Mouse (Mus musculus): ENCODE results near the gene Tor2a. TPM values are rescaled to one million over a fixed set of nuclear protein-coding genes. Genes with fewer than 3 reads are reported as not detected.

Gene Tor2a
- polyA plus RNA-seq (2012; rRNA removed) = 106 and 146 TPM in 2 replicates

DNA sequence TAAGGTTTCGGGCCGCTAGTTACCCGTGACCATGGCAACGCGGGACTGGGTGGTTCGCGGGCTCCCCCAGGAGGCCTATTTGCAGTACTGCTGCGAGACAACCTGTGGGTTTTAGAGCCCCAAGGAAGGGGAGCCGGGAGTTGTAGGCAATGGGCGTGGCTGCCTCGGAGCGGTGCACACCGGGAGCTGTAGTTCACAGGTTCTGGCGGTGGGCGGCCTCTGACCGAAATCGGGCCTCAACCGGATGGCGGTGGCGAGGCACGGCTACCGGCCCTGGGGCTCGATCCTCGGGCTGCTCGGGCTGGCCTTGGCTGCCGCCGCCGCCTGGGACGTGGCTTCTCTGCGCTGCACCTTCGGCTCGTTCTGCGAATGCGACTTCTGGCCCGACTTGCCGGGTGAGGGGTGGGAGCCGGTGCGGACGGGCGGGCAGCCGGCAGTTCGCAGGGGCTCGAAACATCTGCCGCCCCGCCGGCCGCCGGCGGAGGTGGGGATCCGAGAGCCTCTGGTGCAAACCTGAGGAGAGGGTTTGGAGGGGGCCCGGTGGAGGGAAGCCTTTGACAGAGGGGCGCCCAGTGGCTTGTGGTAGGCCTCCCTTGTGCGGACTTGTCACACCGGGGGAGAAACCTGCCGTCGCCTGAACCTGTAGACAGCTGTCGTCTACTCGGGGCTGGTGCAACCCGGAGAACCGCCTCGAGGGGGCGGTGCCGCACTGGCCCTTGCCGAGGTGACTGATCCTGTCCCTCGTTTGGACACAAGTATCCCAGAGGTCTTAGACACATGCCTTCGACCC is at the start of gene Tor2a:
Gene Tor2a (plus strand): TSS at position 179 of the 790 bp plus-strand sequence.

GRCm38 (mm10) chr2:32712934-32713817 is 43.9 kb upstream of the Tor2a start, which contains the start of gene Cdk9:
Gene Cdk9 (minus strand): TSS chr2:32713076.

GRCm38 (mm10) chr2:32720681-32721229 is 36.3 kb upstream of the Tor2a start, which contains the start of gene Sh2d3c:
Gene Sh2d3c (plus strand): TSS chr2:32721055.

GRCm38 (mm10) chr2:32740916-32741272 is 16.1 kb upstream of the Tor2a start, which contains the start of gene 6330409D20Rik:
Gene 6330409D20Rik (minus strand): TSS chr2:32741016.

DNA sequence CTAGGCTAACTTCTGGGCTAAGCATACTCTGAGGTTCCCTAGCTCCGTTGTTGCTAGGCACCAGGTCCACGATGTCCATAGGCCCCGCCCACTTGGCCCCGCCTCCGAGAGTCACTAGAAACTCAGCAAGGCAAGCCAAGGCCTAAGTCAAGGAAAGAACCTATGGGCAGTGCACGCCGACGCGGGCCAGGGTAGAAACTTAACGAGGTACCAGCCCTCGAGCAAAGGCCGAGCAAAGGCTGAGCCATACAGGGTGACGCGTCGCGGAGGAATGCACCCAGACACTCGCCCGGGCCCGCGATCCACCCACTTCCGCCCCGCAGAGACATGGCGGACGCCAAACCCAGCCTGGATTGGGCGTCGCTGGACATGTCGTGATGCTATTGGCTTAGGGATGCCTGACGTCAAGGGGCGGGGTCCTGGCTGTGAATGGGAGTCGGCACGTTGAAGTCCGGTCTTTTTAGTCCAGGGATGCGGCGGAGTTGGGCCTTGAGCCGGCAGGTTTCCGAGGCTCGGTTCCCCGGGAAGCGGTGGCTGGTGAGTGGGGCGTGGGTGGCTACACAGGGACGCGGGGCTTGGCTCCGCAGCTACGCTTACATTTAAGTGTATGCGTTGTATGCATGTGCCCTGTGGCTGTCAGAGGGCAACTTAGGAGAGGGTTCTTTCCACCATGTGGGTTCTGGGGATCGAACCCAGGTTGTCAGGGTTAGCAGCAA is 18.5 kb downstream of the Tor2a start, which contains the start of the genes Ttc16 and Ptrh1:
Gene Ttc16 (minus strand): TSS at position 275 of the 716 bp plus-strand sequence.
Gene Ptrh1 (plus strand): TSS at position 428 of the 716 bp plus-strand sequence.

DNA sequence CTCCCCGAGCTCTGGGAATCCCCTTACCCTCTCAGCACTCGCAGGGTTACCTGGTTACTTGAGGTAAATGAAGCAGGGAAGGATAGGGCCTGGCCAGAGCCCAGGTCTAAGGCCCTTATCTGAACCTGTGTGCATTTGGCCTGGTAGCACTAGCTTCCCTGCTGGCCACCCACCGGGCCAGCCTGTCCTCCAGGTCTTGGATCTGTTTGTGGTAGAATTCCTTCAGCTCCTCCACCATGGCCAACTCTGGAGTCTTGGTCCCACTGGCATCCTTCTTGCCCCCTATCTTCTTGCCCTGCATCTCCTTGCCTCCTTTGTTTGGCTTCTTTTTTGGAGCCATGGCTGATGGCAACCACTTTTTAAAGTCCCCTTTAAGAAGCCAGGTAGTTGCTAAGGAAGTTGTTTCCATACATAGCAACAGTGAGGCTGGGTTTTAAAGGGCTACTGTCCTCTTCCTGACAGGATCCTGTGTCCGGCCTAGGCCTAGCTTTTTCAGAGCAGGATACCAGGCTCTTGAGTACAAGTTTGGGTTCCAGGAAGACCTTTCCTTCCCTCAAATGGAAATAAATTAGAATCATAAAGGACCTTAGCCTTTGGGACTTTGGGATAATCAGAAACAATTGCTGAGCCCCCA is 27.1 kb downstream of the Tor2a start, which contains the start of gene Cfap157:
Gene Cfap157 (minus strand): TSS at position 381 of the 634 bp plus-strand sequence.

Other genes with a start within 250 kb of the Tor2a start
- 87.0 and 91.8 TPM in 2 replicates for gene Fam102a, start 221.9 kb upstream of the Tor2a start, polyA plus RNA-seq (2012; rRNA removed)
- 104 and 129 TPM in 2 replicates for gene Dpm2, start 186.4 kb upstream of the Tor2a start, polyA plus RNA-seq (2012; rRNA removed)
- 0.07 and 0.12 TPM in 2 replicates for gene Pip5kl1, start 182.4 kb upstream of the Tor2a start, polyA plus RNA-seq (2012; rRNA removed)
- gene 9430097D07Rik, start 181.6 kb upstream of the Tor2a start, polyA plus RNA-seq (2012; rRNA removed) = not detected in 2 replicates
- gene St6galnac4, start 170.1 kb upstream of the Tor2a start, polyA plus RNA-seq (2012; rRNA removed) = 52.5 and 67.7 TPM in 2 replicates
- gene St6galnac6, start 157.5 kb upstream of the Tor2a start, polyA plus RNA-seq (2012; rRNA removed) = 1,674 and 1,690 TPM in 2 replicates
- gene Ak1, start 135.5 kb upstream of the Tor2a start, polyA plus RNA-seq (2012; rRNA removed) = 13.3 and 16.6 TPM in 2 replicates
- 66.6 and 72.0 TPM in 2 replicates for gene Eng, start 110.6 kb upstream of the Tor2a start, polyA plus RNA-seq (2012; rRNA removed)
- 66.9 and 67.1 TPM in 2 replicates for gene Fpgs, start 53.1 kb upstream of the Tor2a start, polyA plus RNA-seq (2012; rRNA removed)
- gene Cdk9, start 44.2 kb upstream of the Tor2a start, polyA plus RNA-seq (2012; rRNA removed) = 110 and 111 TPM in 2 replicates
- 12.3 and 15.6 TPM in 2 replicates for gene Sh2d3c, start 36.2 kb upstream of the Tor2a start, polyA plus RNA-seq (2012; rRNA removed)
- not detected in 2 replicates for gene 6330409D20Rik, start 16.2 kb upstream of the Tor2a start, polyA plus RNA-seq (2012; rRNA removed)
- 0.50 and 0.93 TPM in 2 replicates for gene Ttc16, start 18.4 kb downstream of the Tor2a start, polyA plus RNA-seq (2012; rRNA removed)
- 55.8 and 75.5 TPM in 2 replicates for gene Ptrh1, start 18.6 kb downstream of the Tor2a start, polyA plus RNA-seq (2012; rRNA removed)
- not detected in 2 replicates for gene Cfap157, start 27.2 kb downstream of the Tor2a start, polyA plus RNA-seq (2012; rRNA removed)
- 14.9 and 17.9 TPM in 2 replicates for gene Stxbp1, start 90.0 kb downstream of the Tor2a start, polyA plus RNA-seq (2012; rRNA removed)
- 64.1 and 85.2 TPM in 2 replicates for gene Fam129b, start 118.9 kb downstream of the Tor2a start, polyA plus RNA-seq (2012; rRNA removed)
- 321 and 410 TPM in 2 replicates for gene Rpl12, start 204.3 kb downstream of the Tor2a start, polyA plus RNA-seq (2012; rRNA removed)
- gene Lrsam1, start 204.4 kb downstream of the Tor2a start, polyA plus RNA-seq (2012; rRNA removed) = 17.5 and 21.1 TPM in 2 replicates
- 65.1 and 86.0 TPM in 2 replicates for gene Slc2a8, start 224.8 kb downstream of the Tor2a start, polyA plus RNA-seq (2012; rRNA removed)